Mouse (Mus musculus) E14TG2a.4 (cell line): Measurements from ENCODE around the gene Spag6.

ENCODE experiments used
- CTCF ChIP-seq: conservative IDR thresholded peaks from 2 replicates; pipeline ENCODE4 v1.5.1; 2014; ENCODE audit warnings: low read length
- NANOG ChIP-seq: IDR thresholded peaks from 2 replicates; pipeline ENCODE4 v1.6.1; 2014; ENCODE audit warnings: borderline replicate concordance, low read length, mixed read lengths

GRCm38 (mm10) chr2:18710356-18710755 lies 16.5 kb downstream of the Spag6 start:
- no peak for TF ChIP-seq CTCF
- no peak for TF ChIP-seq NANOG
